Mouse (Mus musculus) lung, postnatal 0 days (tissue): ENCODE measurements around the gene Hipk2.

Experiments
- CTCF ChIP-seq: IDR thresholded peaks from 2 replicates; pipeline ENCODE4 v1.5.1; 2016; ENCODE audit warnings: antibody characterized with exemption, mild to moderate bottlenecking
- EP300 ChIP-seq: IDR thresholded peaks from 2 replicates; pipeline ENCODE4 v1.6.1; 2016; ENCODE audit warnings: antibody characterized with exemption, mild to moderate bottlenecking, control low read depth

- TF ChIP-seq EP300 = no peak
- no peak for TF ChIP-seq CTCF
Measured at GRCm38 (mm10) chr6:38792966-38793365, 83.0 kb downstream of the Hipk2 start.
